Mouse (Mus musculus): Measurements from ENCODE around the gene Ccdc159. TPM values are rescaled to one million over a fixed set of nuclear protein-coding genes. Genes with fewer than 3 reads are reported as not detected.

Gene Ccdc159
- polyA plus RNA-seq, 1 experiment from 2014 or later: 1.2 TPM

DNA sequence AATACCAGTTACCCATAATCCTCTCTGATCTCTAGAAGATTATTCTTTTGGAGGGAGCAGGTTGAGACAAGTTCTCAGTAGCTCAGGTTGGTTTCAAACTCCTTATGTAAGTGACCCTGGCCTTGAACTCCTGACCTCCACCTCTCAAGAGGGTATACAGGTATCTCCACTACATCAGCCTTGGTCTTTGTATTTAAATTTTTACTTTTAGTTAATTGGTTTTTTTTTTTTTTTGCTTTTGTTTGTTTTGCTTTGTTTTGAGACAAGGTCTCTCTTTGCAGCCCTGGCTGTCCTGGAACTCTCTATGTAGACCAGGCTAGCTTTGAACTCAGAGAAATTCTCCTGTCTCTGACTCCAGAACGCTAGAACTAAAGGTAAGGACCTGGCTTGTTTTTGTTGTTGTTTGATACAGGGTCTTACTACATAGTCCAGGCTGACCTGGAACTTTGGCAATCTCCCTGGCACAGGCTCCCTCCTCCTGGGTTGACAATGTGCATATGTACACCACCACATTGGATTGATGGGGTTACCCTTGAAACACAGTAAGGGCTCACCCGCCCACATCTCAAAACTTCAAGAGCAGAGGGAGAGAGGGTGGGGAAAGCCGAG, 3.7 kb upstream of the Ccdc159 start:
- no peak for ATAC-seq
- Histone ChIP-seq H3K4me1 (ENCODE audit: insufficient read depth, low read depth, low read length) (peaks cover 22% of the 10 kb centered on the region), H3K4me3 (ENCODE audit: low read depth, low read length) (no peak overlapping the region), H3K36me3 (ENCODE audit: insufficient read depth, low read length) (no peaks in the 10 kb centered on the region), H3K9me3 (ENCODE audit: low read length) (no peaks in the 10 kb centered on the region), H3K4me2 (replicated peaks; ENCODE audit: low read depth, low read length) (no peak overlapping the region), H3K27me3 (replicated peaks; ENCODE audit: insufficient read depth, low read length) (no peaks in the 10 kb centered on the region), H3K27ac (ENCODE audit: low read length) (peak overlapping the region; percentile 86), H3K9ac (replicated peaks; ENCODE audit: low read depth) (no peak overlapping the region)
- WGBS: 16% methylated on average over 3 of the region's 3 CpGs
- no peak for TF ChIP-seq CTCF (IDR thresholded peaks at IDR 0.05)
- DNase-seq (ENCODE audit: low spot score): no peak

DNA sequence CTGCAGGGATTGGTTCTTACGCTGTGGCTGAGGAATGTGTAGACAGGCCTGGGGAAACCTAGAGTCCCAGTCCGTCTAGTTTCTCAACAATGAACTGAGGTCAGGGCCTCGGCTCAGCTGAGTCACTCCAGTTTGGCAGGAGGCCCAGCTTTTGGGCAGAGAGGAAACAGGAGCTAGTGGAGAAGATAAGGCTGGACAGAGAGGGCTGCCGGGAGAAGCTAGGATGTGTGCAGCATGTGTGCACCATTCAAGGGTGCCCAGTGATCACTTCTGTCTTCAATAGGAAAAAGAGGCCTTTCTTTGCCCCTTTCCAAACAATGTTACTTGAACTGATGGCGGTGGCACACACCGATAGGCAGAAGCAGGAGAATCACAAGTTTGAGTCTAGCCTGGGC, 3.2 kb upstream of the Ccdc159 start:
- Histone ChIP-seq H3K9me3 (ENCODE audit: low read length) (no peaks in the 10 kb centered on the region), H3K4me2 (replicated peaks; ENCODE audit: low read depth, low read length) (no peak overlapping the region), H3K4me3 (ENCODE audit: low read depth, low read length) (no peak overlapping the region), H3K27me3 (replicated peaks; ENCODE audit: insufficient read depth, low read length) (no peaks in the 10 kb centered on the region), H3K36me3 (ENCODE audit: insufficient read depth, low read length) (no peaks in the 10 kb centered on the region), H3K9ac (replicated peaks; ENCODE audit: low read depth) (no peak overlapping the region), H3K27ac (ENCODE audit: low read length) (peak overlapping the region; percentile 86), H3K4me1 (ENCODE audit: insufficient read depth, low read depth, low read length) (peaks cover 19% of the 10 kb centered on the region)
- TF ChIP-seq CTCF (IDR thresholded peaks at IDR 0.05) (no peak), EP300 (IDR thresholded peaks at IDR 0.05) (peak; percentile 97)
- WGBS: 16% methylated on average over 6 of the region's 6 CpGs
- peak; percentile 90 for ATAC-seq
- DNase-seq (ENCODE audit: low spot score): peak; percentile 98

DNA sequence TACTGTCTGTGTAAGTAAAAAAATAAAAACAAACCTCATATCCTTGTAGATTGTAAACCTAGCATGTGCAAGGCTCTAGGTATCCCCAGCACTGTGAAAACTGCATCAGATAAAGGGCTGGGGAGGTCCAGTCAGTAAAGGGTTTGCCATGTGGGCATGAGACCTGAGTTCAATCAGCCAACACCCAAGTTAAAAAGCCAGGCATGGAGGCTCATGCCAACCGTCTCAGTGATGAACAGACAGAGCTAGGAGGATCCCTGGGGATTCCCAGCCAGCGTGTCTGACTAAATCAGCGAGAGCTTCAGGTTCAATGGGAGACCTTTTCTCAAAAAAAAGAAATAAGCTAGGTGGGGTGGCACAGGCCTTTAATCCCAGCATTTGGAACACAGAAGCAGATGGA, 2.2 kb upstream of the Ccdc159 start:
- no peak for TF ChIP-seq EP300 (IDR thresholded peaks at IDR 0.05)
- TF ChIP-seq CTCF (IDR thresholded peaks at IDR 0.05): no peak
- ATAC-seq: no peak
- whole genome bisulfite sequencing: 95% methylated on average over 3 of the region's 3 CpGs

DNA sequence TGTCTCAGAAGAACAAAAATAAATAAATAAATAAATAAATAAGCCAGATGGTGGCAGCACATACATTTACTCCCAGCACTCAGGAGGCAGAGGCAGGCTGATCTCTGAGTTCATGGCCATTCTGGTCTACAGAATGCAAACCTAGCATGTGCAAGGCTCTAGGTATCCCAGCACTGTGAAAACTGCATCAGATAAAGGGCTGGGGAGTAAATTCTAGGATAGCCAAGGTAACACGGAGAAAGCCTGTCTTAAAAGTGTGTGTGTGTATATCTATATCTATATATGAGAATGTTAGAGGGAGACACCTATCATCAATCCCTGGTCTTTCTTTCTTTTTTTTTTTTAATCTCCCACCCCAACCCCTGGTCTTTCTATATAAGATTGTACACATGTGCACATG, 1.8 kb upstream of the Ccdc159 start:
- H3K4me3 ChIP-seq (ENCODE audit: low read depth, low read length): no peak overlapping the region
- no peak overlapping the region for H3K27ac ChIP-seq (ENCODE audit: low read length)
- no peak overlapping the region for H3K9ac ChIP-seq (replicated peaks; ENCODE audit: low read depth)
- no peaks in the 10 kb centered on the region for H3K9me3 ChIP-seq (ENCODE audit: low read length)
- no peak for DNase-seq (ENCODE audit: low spot score)
- TF ChIP-seq CTCF (IDR thresholded peaks at IDR 0.05) (no peak), EP300 (IDR thresholded peaks at IDR 0.05) (no peak)
- no peaks in the 10 kb centered on the region for H3K27me3 ChIP-seq (replicated peaks; ENCODE audit: insufficient read depth, low read length)
- 96% methylated on average over 1 of the region's 1 CpGs for WGBS
- no peaks in the 10 kb centered on the region for H3K36me3 ChIP-seq (ENCODE audit: insufficient read depth, low read length)
- peaks cover 19% of the 10 kb centered on the region for H3K4me1 ChIP-seq (ENCODE audit: insufficient read depth, low read depth, low read length)
- no peak for ATAC-seq
- no peak overlapping the region for H3K4me2 ChIP-seq (replicated peaks; ENCODE audit: low read depth, low read length)

More for the DNA sequence above, 2.2 kb upstream of the Ccdc159 start:
- no peaks in the 10 kb centered on the region for H3K9me3 ChIP-seq (ENCODE audit: low read length)
- no peak overlapping the region for H3K4me3 ChIP-seq (ENCODE audit: low read depth, low read length)
- no peak for DNase-seq (ENCODE audit: low spot score)
- H3K27ac ChIP-seq (ENCODE audit: low read length): 0 out of 2 replicates have a peak overlapping the region, but pooled peaks have one; percentile 79
- H3K27me3 ChIP-seq (replicated peaks; ENCODE audit: insufficient read depth, low read length): no peaks in the 10 kb centered on the region
- no peak overlapping the region for H3K9ac ChIP-seq (replicated peaks; ENCODE audit: low read depth)
- H3K4me1 ChIP-seq (ENCODE audit: insufficient read depth, low read depth, low read length): peaks cover 19% of the 10 kb centered on the region
- H3K36me3 ChIP-seq (ENCODE audit: insufficient read depth, low read length): no peaks in the 10 kb centered on the region
- H3K4me2 ChIP-seq (replicated peaks; ENCODE audit: low read depth, low read length): no peak overlapping the region

DNA sequence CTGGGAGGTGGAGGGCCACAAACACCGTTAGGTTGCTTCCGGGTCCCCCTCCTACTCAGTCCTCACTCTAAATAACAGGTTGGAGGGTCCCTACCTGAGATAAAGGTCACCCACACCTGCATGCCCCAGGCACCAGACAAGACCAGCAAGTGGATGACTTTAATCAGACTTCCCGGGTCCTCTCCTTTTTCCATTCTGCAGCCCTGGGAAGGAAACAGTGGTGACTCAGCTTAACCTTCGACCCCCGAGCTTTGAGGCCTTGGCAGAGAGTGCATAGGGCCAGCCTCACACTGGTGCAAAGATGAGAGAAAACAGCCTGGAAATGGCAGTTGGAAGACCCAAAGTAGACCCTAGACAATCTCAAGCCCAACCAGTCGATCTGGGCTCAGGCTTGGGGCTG, 1.1 kb upstream of the Ccdc159 start:
- Histone ChIP-seq H3K4me3 (ENCODE audit: low read depth, low read length) (no peak overlapping the region), H3K9ac (replicated peaks; ENCODE audit: low read depth) (no peak overlapping the region), H3K36me3 (ENCODE audit: insufficient read depth, low read length) (no peaks in the 10 kb centered on the region), H3K4me2 (replicated peaks; ENCODE audit: low read depth, low read length) (peak overlapping the region; percentile 63; the same call in 1 of the 2 replicates), H3K27me3 (replicated peaks; ENCODE audit: insufficient read depth, low read length) (no peaks in the 10 kb centered on the region), H3K27ac (ENCODE audit: low read length) (peak overlapping the region; percentile 89), H3K9me3 (ENCODE audit: low read length) (no peaks in the 10 kb centered on the region), H3K4me1 (ENCODE audit: insufficient read depth, low read depth, low read length) (peaks cover 19% of the 10 kb centered on the region)
- WGBS: 68% methylated on average over 6 of the region's 6 CpGs
- TF ChIP-seq CTCF (IDR thresholded peaks at IDR 0.05) (no peak), EP300 (IDR thresholded peaks at IDR 0.05) (no peak)
- DNase-seq (ENCODE audit: low spot score): peak; percentile 49
- no peak for ATAC-seq

DNA sequence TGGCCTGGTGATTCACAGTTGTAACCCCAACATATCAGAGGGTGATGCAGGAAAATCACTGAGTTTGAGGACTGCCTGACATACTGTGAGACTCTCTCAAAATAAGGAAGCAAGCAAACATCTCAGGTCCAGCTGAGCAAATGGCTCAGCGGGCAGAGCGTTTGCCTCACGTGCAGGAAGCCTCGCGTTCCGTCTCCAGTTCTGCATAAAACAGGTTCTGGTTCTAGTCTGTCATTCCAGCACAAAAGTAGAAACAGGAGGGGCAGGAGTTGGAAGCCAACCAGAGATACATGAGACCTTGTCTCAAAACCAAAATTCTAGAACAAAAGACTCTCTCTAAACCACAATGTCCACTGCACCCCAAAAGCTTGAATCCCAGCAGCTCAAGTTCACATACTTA, 487 bp upstream of the Ccdc159 start:
- no peaks in the 10 kb centered on the region for H3K9me3 ChIP-seq (ENCODE audit: low read length)
- H3K36me3 ChIP-seq (ENCODE audit: insufficient read depth, low read length): no peaks in the 10 kb centered on the region
- H3K4me3 ChIP-seq (ENCODE audit: low read depth, low read length): peak overlapping the region; percentile 51
- peak overlapping the region; percentile 89 for H3K27ac ChIP-seq (ENCODE audit: low read length)
- 4% methylated on average over 6 of the region's 6 CpGs for WGBS
- peak overlapping the region; percentile 43 for H3K9ac ChIP-seq (replicated peaks; ENCODE audit: low read depth)
- peaks cover 19% of the 10 kb centered on the region for H3K4me1 ChIP-seq (ENCODE audit: insufficient read depth, low read depth, low read length)
- H3K4me2 ChIP-seq (replicated peaks; ENCODE audit: low read depth, low read length): peak overlapping the region; percentile 63
- H3K27me3 ChIP-seq (replicated peaks; ENCODE audit: insufficient read depth, low read length): no peaks in the 10 kb centered on the region
- DNase-seq (ENCODE audit: low spot score) (peak; percentile 58), ATAC-seq (no peak)
- TF ChIP-seq EP300 (IDR thresholded peaks at IDR 0.05) (no peak), CTCF (IDR thresholded peaks at IDR 0.05) (no peak)

DNA sequence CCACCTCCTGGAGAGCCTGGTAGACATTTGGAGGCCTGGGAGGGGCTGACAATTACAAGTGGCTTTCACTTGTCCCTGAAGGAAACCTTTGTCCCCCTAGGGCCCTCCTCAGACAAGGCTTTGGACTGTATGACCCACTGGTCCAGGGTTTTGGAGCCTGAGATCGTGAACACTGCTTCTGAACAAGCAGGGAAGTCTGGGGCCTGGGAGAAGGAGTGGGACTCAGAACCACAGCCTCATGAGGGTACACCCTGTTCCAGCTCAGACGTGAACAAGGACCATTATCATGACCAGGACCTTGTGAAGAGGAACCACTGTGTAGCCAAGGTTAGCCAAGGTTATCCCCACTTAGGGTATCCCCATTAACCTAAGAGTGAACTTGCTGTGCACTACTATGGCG, 1.9 kb downstream of the Ccdc159 start:
- no peaks in the 10 kb centered on the region for H3K36me3 ChIP-seq (ENCODE audit: insufficient read depth, low read length)
- H3K4me1 ChIP-seq (ENCODE audit: insufficient read depth, low read depth, low read length): peaks cover 13% of the 10 kb centered on the region
- no peaks in the 10 kb centered on the region for H3K9me3 ChIP-seq (ENCODE audit: low read length)
- WGBS: 77% methylated on average over 3 of the region's 3 CpGs
- H3K27ac ChIP-seq (ENCODE audit: low read length): no peak overlapping the region
- ATAC-seq (no peak), DNase-seq (ENCODE audit: low spot score) (no peak)
- no peaks in the 10 kb centered on the region for H3K27me3 ChIP-seq (replicated peaks; ENCODE audit: insufficient read depth, low read length)
- no peak overlapping the region for H3K9ac ChIP-seq (replicated peaks; ENCODE audit: low read depth)
- H3K4me2 ChIP-seq (replicated peaks; ENCODE audit: low read depth, low read length): no peak overlapping the region
- TF ChIP-seq EP300 (IDR thresholded peaks at IDR 0.05) (no peak), CTCF (IDR thresholded peaks at IDR 0.05) (no peak)
- no peak overlapping the region for H3K4me3 ChIP-seq (ENCODE audit: low read depth, low read length)

Measured in lung, postnatal 0 days (tissue).